Mouse (Mus musculus) heart, adult 2 months (tissue): ENCODE data around the gene Smbd1.

ENCODE experiments used
- CTCF ChIP-seq: fragments of 200-600 bp; IDR thresholded peaks from 2 replicates; pipeline ENCODE4 v1.8.1; 2022; ENCODE audit warnings: antibody characterized with exemption, mild to moderate bottlenecking, moderate library complexity
- POLR2A ChIP-seq: fragments of 200-500 bp; IDR thresholded peaks from 2 replicates; pipeline ENCODE4 v1.6.1; 2011; ENCODE audit warnings: mild to moderate bottlenecking, low read depth, low read length, control low read depth; ENCODE audit not compliant: insufficient read depth

- TF ChIP-seq CTCF (no peak), POLR2A (peak; percentile 47; the same call in 1 of the 2 replicates)
These were observed 48.7 kb upstream of the Smbd1 start for GRCm38 (mm10) chr16:32858771-32859636.
